Mouse (Mus musculus): ENCODE measurements around the gene Ggta1. TPM values are rescaled to one million over a fixed set of nuclear protein-coding genes. Genes with fewer than 3 reads are reported as not detected.

Gene Ggta1
- polyA plus RNA-seq, 1 experiment: 0.68 TPM

GRCm38 (mm10) chr2:35490458-35491111, 27.6 kb upstream of the Ggta1 start:
- H3K36me3 ChIP-seq (ENCODE audit: control insufficient read depth, insufficient read depth, low read length): no peaks in the 10 kb centered on the region
- H3K4me1 ChIP-seq (ENCODE audit: control insufficient read depth, insufficient read depth, low read length): peaks cover 6% of the 10 kb centered on the region
- no peak overlapping the region for H3K27ac ChIP-seq (ENCODE audit: control insufficient read depth, insufficient read depth, low read depth, low read length)
- no peaks in the 10 kb centered on the region for H3K27me3 ChIP-seq (ENCODE audit: control insufficient read depth, insufficient read depth, low read length)
- TF ChIP-seq POLR2A (IDR thresholded peaks at IDR 0.05; ENCODE audit: control insufficient read depth, low read depth, low read length): no peak
- no peak for TF ChIP-seq CTCF (IDR thresholded peaks at IDR 0.05; ENCODE audit: control insufficient read depth, insufficient read depth, insufficient replicate concordance, low read depth, low read length)
- H3K4me3 ChIP-seq (ENCODE audit: control insufficient read depth, low read depth, low read length): no peak overlapping the region

DNA sequence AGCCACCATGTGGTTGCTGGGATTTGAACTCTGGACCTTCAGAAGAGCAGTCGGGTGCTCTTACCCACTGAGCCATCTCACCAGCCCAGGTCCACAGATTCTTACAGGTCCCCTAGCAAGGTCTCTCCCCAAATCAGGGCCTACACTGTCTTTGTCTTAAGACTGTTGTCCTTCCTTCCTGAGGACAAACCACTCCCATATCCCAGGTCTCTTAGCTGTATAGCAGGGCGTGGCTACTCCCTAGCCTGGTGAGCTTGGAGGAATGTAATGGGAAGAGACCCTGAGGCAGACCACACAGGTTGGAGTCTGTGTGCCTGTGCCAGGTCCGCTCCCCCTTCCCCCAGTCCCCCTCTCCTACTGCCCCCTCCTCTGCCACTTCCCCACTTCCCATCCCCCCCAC, 24.7 kb upstream of the Ggta1 start:
- Histone ChIP-seq H3K27ac (ENCODE audit: control insufficient read depth, insufficient read depth, low read depth, low read length) (no peak overlapping the region), H3K4me1 (ENCODE audit: control insufficient read depth, insufficient read depth, low read length) (peaks cover 6% of the 10 kb centered on the region), H3K36me3 (ENCODE audit: control insufficient read depth, insufficient read depth, low read length) (no peaks in the 10 kb centered on the region), H3K27me3 (ENCODE audit: control insufficient read depth, insufficient read depth, low read length) (no peaks in the 10 kb centered on the region), H3K4me3 (ENCODE audit: control insufficient read depth, low read depth, low read length) (no peak overlapping the region)
- TF ChIP-seq CTCF (IDR thresholded peaks at IDR 0.05; ENCODE audit: control insufficient read depth, insufficient read depth, insufficient replicate concordance, low read depth, low read length) (no peak), POLR2A (IDR thresholded peaks at IDR 0.05; ENCODE audit: control insufficient read depth, low read depth, low read length) (no peak)

DNA sequence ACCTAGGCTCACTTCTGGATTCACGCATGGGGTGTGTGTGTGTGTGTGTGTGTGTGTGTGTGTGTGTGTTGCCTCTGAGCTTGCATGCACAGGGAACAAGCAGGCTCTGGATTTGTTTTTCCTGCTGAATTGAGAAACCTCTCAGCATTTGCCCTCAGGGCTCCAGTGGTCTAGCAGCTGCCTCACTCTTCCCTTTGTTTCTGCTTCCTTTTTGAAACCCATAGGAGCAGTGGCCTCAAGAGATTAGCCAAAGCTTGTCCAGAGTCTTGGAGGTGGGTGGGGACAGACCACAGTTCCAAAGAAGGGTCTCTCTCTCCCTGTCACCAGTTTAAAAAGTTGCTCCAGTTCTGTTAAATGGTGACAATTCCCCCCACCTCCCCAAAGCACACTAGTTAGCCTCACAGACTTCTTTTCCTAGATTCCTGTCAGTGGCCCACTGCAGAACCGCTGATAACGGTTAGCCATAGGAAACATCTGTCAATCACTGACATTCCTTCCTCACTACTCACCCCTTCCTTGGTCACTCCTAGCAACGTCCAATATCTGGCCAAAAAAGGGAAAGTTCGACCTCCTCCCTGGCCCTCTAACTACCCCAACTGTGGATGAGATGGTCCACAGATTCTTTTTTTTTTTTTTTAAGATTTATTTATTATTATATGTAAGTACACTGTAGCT, 24.1 kb upstream of the Ggta1 start:
- H3K36me3 ChIP-seq (ENCODE audit: control insufficient read depth, insufficient read depth, low read length): no peaks in the 10 kb centered on the region
- no peak for TF ChIP-seq CTCF (IDR thresholded peaks at IDR 0.05; ENCODE audit: control insufficient read depth, insufficient read depth, insufficient replicate concordance, low read depth, low read length)
- TF ChIP-seq POLR2A (IDR thresholded peaks at IDR 0.05; ENCODE audit: control insufficient read depth, low read depth, low read length): no peak
- no peak overlapping the region for H3K27ac ChIP-seq (ENCODE audit: control insufficient read depth, insufficient read depth, low read depth, low read length)
- H3K4me1 ChIP-seq (ENCODE audit: control insufficient read depth, insufficient read depth, low read length): peaks cover 6% of the 10 kb centered on the region
- no peak overlapping the region for H3K4me3 ChIP-seq (ENCODE audit: control insufficient read depth, low read depth, low read length)
- no peaks in the 10 kb centered on the region for H3K27me3 ChIP-seq (ENCODE audit: control insufficient read depth, insufficient read depth, low read length)

DNA sequence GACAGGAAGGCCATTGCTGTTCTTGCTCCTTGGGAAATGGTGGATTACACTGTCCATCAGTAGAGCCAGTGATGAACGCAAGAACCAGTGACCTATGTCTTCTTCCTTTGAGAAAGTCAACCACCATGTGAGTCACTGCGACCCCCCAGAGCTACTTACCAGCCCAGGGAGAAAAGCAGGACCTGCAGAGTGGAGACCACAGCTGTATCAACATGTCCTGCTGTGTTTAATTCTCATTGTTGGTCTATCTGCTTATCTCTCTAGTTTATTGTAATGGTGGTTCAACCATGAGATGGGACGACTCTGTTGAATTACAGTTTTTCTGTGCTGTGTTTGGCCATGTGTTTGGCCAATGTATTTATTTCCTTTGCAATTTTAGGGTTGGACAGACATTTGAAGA, 21.1 kb upstream of the Ggta1 start:
- Histone ChIP-seq H3K27me3 (ENCODE audit: control insufficient read depth, insufficient read depth, low read length) (no peaks in the 10 kb centered on the region), H3K4me1 (ENCODE audit: control insufficient read depth, insufficient read depth, low read length) (no peaks in the 10 kb centered on the region), H3K27ac (ENCODE audit: control insufficient read depth, insufficient read depth, low read depth, low read length) (no peak overlapping the region), H3K4me3 (ENCODE audit: control insufficient read depth, low read depth, low read length) (no peak overlapping the region), H3K36me3 (ENCODE audit: control insufficient read depth, insufficient read depth, low read length) (no peaks in the 10 kb centered on the region)
- TF ChIP-seq POLR2A (IDR thresholded peaks at IDR 0.05; ENCODE audit: control insufficient read depth, low read depth, low read length): no peak
- no peak for TF ChIP-seq CTCF (IDR thresholded peaks at IDR 0.05; ENCODE audit: control insufficient read depth, insufficient read depth, insufficient replicate concordance, low read depth, low read length)

DNA sequence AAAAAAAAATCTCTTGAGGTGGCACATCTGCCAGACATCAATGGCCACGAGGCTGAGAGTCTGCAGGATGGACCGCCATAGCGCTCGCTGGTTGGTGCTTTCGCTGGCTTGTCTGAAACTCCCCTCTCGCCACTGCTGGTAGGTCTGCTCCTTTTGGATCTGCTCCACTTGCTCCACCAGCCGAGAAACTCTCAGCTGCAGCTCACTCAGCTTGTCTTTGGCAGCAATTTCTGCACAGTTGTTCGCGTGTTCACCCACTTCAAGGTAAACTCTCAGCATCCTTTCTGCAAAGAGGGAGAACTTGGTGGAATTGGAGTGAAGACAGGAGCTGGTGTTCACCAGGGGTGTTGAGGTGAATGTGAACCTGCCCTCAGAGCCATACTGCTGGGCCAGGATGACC, 20.4 kb upstream of the Ggta1 start:
- Histone ChIP-seq H3K4me1 (ENCODE audit: control insufficient read depth, insufficient read depth, low read length) (no peaks in the 10 kb centered on the region), H3K4me3 (ENCODE audit: control insufficient read depth, low read depth, low read length) (no peak overlapping the region), H3K27me3 (ENCODE audit: control insufficient read depth, insufficient read depth, low read length) (no peaks in the 10 kb centered on the region)

GRCm38 (mm10) chr2:35481322-35481990, 18.4 kb upstream of the Ggta1 start:
- TF ChIP-seq POLR2A (IDR thresholded peaks at IDR 0.05; ENCODE audit: control insufficient read depth, low read depth, low read length) (no peak), CTCF (IDR thresholded peaks at IDR 0.05; ENCODE audit: control insufficient read depth, insufficient read depth, insufficient replicate concordance, low read depth, low read length) (no peak)
- Histone ChIP-seq H3K27ac (ENCODE audit: control insufficient read depth, insufficient read depth, low read depth, low read length) (no peak overlapping the region), H3K4me3 (ENCODE audit: control insufficient read depth, low read depth, low read length) (no peak overlapping the region)

More for the DNA sequence above, 20.4 kb upstream of the Ggta1 start:
- Histone ChIP-seq H3K27ac (ENCODE audit: control insufficient read depth, insufficient read depth, low read depth, low read length) (no peak overlapping the region), H3K36me3 (ENCODE audit: control insufficient read depth, insufficient read depth, low read length) (no peaks in the 10 kb centered on the region)
- TF ChIP-seq POLR2A (IDR thresholded peaks at IDR 0.05; ENCODE audit: control insufficient read depth, low read depth, low read length) (no peak), CTCF (IDR thresholded peaks at IDR 0.05; ENCODE audit: control insufficient read depth, insufficient read depth, insufficient replicate concordance, low read depth, low read length) (no peak)

GRCm38 (mm10) chr2:35480073-35480472, 17.0 kb upstream of the Ggta1 start:
- no peaks in the 10 kb centered on the region for H3K4me1 ChIP-seq (ENCODE audit: control insufficient read depth, insufficient read depth, low read length)
- TF ChIP-seq CTCF (IDR thresholded peaks at IDR 0.05; ENCODE audit: control insufficient read depth, insufficient read depth, insufficient replicate concordance, low read depth, low read length) (no peak), POLR2A (IDR thresholded peaks at IDR 0.05; ENCODE audit: control insufficient read depth, low read depth, low read length) (no peak)
- H3K36me3 ChIP-seq (ENCODE audit: control insufficient read depth, insufficient read depth, low read length): no peaks in the 10 kb centered on the region
- H3K27ac ChIP-seq (ENCODE audit: control insufficient read depth, insufficient read depth, low read depth, low read length): no peak overlapping the region
- no peak overlapping the region for H3K4me3 ChIP-seq (ENCODE audit: control insufficient read depth, low read depth, low read length)
- H3K27me3 ChIP-seq (ENCODE audit: control insufficient read depth, insufficient read depth, low read length): no peaks in the 10 kb centered on the region

More at GRCm38 (mm10) chr2:35481322-35481990, 18.4 kb upstream of the Ggta1 start:
- H3K4me1 ChIP-seq (ENCODE audit: control insufficient read depth, insufficient read depth, low read length): no peaks in the 10 kb centered on the region
- no peaks in the 10 kb centered on the region for H3K27me3 ChIP-seq (ENCODE audit: control insufficient read depth, insufficient read depth, low read length)
- H3K36me3 ChIP-seq (ENCODE audit: control insufficient read depth, insufficient read depth, low read length): no peaks in the 10 kb centered on the region
